ENCODE assay signal across 9 mouse cellular contexts in genomic region chr11:52129621-52130450, GRCm38 (mm10). TPM values are rescaled to one million over a fixed set of nuclear protein-coding genes. Genes with fewer than 3 reads are reported as not detected.
DNase-seq lines count a peak whose midpoint lies in the region; ATAC-seq lines count a peak whose summit lies in the region.
"Had no signal": no experiment of that assay in that cellular context is flagged by ENCODE, and none has a peak within 500 bp of the region (broad histone marks: within the 10 kb centered on the region; RNA-seq: fewer than 3 reads in every experiment).

No protein-coding gene starts in this region.

- DNase-seq in limb, embryonic 10.5 days (ENCODE audit: low spot score) = no peak
- DNase-seq in frontal cortex, postnatal 14 days (ENCODE audit: low spot score in 2 of 2) = peak; percentile 67 to 72
- peak; percentile 64 for DNase-seq in layer of hippocampus, adult 9-11 months
- DNase-seq in right cerebral cortex, adult 18-20 months = peak; percentile 81
- DNase-seq in spleen, adult 18-20 months = no peak
- no peak for DNase-seq in gastrocnemius, adult 8-10 months (ENCODE audit: low spot score in 2 of 2)
- DNase-seq in thymus, postnatal 14 days = no peak

- H3K36me3 ChIP-seq in limb, embryonic 12.5 days = peaks cover 20% of the 10 kb centered on the region
- peaks cover 31% of the 10 kb centered on the region for H3K36me3 ChIP-seq in limb, embryonic 10.5 days

- H3K9me3 ChIP-seq in limb, embryonic 12.5 days = peaks cover 2% of the 10 kb centered on the region; the same call in 1 of the 2 replicates
- no peaks in the 10 kb centered on the region for H3K9me3 ChIP-seq in limb, embryonic 10.5 days (replicated peaks)

- no peaks in the 10 kb centered on the region for H3K4me1 ChIP-seq in limb, embryonic 12.5 days (replicated peaks)
- H3K4me1 ChIP-seq in limb, embryonic 10.5 days = no peaks in the 10 kb centered on the region

- no peaks in the 10 kb centered on the region for H3K27me3 ChIP-seq in limb, embryonic 12.5 days
- no peaks in the 10 kb centered on the region for H3K27me3 ChIP-seq in limb, embryonic 10.5 days (ENCODE audit: low read depth, poor library complexity, severe bottlenecking)

- H3K9ac ChIP-seq in limb, embryonic 12.5 days (replicated peaks) = no peak overlapping the region

- 75% methylated on average over 10 of the region's 10 CpGs for WGBS in limb, embryonic 12.5 days
- WGBS in limb, embryonic 10.5 days = 83% methylated on average over 10 of the region's 10 CpGs

- peak overlapping the region; percentile 4 for H3K27ac ChIP-seq in limb, embryonic 12.5 days
- no peak overlapping the region for H3K27ac ChIP-seq in limb, embryonic 10.5 days

- no peak overlapping the region for H3K4me3 ChIP-seq in limb, embryonic 12.5 days (replicated peaks)
- no peak overlapping the region for H3K4me3 ChIP-seq in limb, embryonic 10.5 days

- ATAC-seq in limb, embryonic 12.5 days (ENCODE audit: insufficient number of reproducible peaks, insufficient read depth, low FRiP score, low TSS enrichment, low read depth) = no peak

- no peak overlapping the region for H3K4me2 ChIP-seq in limb, embryonic 12.5 days

RNA-seq across cellular contexts. Expression of gene Olfr1373, which starts 15.5 kb away (rescaled TPM):
- not detected in 2 replicates for polyA plus RNA-seq in limb, embryonic 12.5 days (2016; fragmentation: Nextera tagmentation; extraction: Ambion mirVana)
- not detected in 2 replicates for polyA plus RNA-seq in limb, embryonic 10.5 days (2016; fragmentation: Nextera tagmentation; extraction: Ambion mirVana)
- total RNA-seq in gastrocnemius, adult 8-10 months (2022) = not detected
- total RNA-seq: neutrophil, adult 5-6 weeks had no signal

RNA-seq across cellular contexts. Expression of gene Ppp2ca, which starts 31.4 kb away (rescaled TPM):
- polyA plus RNA-seq in limb, embryonic 12.5 days (2016; fragmentation: Nextera tagmentation; extraction: Ambion mirVana) = 107 and 108 TPM in 2 replicates
- polyA plus RNA-seq in limb, embryonic 10.5 days (2016; fragmentation: Nextera tagmentation; extraction: Ambion mirVana) = 89.8 and 92.2 TPM in 2 replicates
- total RNA-seq in gastrocnemius, adult 8-10 months (2022) = 10 to 100 TPM; 38.1 to 44.0 (median 41.0) TPM

Comparison
In these comparisons a context has a peak if more than half of its experiments do, and no peak if none do; other contexts are left out.
1. DNase-seq: peak in frontal cortex, postnatal 14 days (2 of 2), layer of hippocampus, adult 9-11 months (single experiment) and right cerebral cortex, adult 18-20 months (single experiment); none in limb, embryonic 10.5 days (single experiment), spleen, adult 18-20 months (0 of 2), gastrocnemius, adult 8-10 months (0 of 2) and thymus, postnatal 14 days (single experiment).